ENCODE assay signal across 7 mouse cellular contexts in genomic region chr3:14381421-14381992, GRCm38 (mm10).
DNase-seq lines count a peak whose midpoint lies in the region; ATAC-seq and TF ChIP-seq lines count a peak whose summit lies in the region.

No protein-coding gene starts in this region.

- 13% methylated on average over 18 of the region's 18 CpGs for WGBS in cerebellum, adult 2 months

- H3K4me1 ChIP-seq in cerebellum, adult 2 months (ENCODE audit: control insufficient read depth, insufficient read depth, low read length), result no peaks in the 10 kb centered on the region

- H3K27me3 ChIP-seq in cerebellum, adult 2 months (ENCODE audit: control insufficient read depth, insufficient read depth, low read length), result no peaks in the 10 kb centered on the region

- H3K27ac ChIP-seq in cerebellum, adult 2 months (ENCODE audit: insufficient read depth, low read length), result no peak overlapping the region

- ATAC-seq in inflammation-experienced regulatory T-cells, adult 6 months, result peak; percentile 60
- peak; percentile 73 for ATAC-seq in megakaryocyte, adult 5-6 weeks (ENCODE audit: poor library complexity, severe bottlenecking)

- peak; percentile 64 for DNase-seq in R1 (ENCODE audit: low read depth, low spot score)
- DNase-seq in cerebellum, adult 2 months, result peak; percentile 31 to 52
- DNase-seq in forelimb bud, embryonic 11.5 days (ENCODE audit: low read depth, low spot score), result peak; percentile 65
- DNase-seq in left cerebral cortex, adult 8-10 months (ENCODE audit: low spot score in 2 of 2), result peak; percentile 19 to 55
- DNase-seq in right cerebral cortex, postnatal 25 days, result peak; percentile 33

- peak; percentile 43 for TF ChIP-seq CTCF in cerebellum, adult 2 months (IDR thresholded peaks at IDR 0.05; ENCODE audit: borderline replicate concordance, insufficient read depth, low read depth, low read length)

- TF ChIP-seq POLR2A in cerebellum, adult 2 months (IDR thresholded peaks at IDR 0.05; ENCODE audit: borderline replicate concordance, insufficient read depth, low read length), result no peak

- H3K4me3 ChIP-seq in cerebellum, adult 2 months (replicated peaks; ENCODE audit: insufficient read depth, low read depth, low read length), result peak overlapping the region; percentile 20
